Mouse (Mus musculus) intestine, postnatal 0 days (tissue): ENCODE measurements around the gene Gng8. TPM values are rescaled to one million over a fixed set of nuclear protein-coding genes. Genes with fewer than 3 reads are reported as not detected.

ENCODE experiments used
- ATAC-seq: fragments of 200-750 bp; cut with Nextera tagmentation; 2 replicates; pipeline ENCODE4 v1.8.0; 2017; ENCODE audit warnings: mild to moderate bottlenecking, moderate TSS enrichment, moderate library complexity
- H3K27ac ChIP-seq: fragments of 300-500 bp; sonication (generic); 2 replicates; pipeline ENCODE4 v1.5.1; 2014; ENCODE audit warnings: mild to moderate bottlenecking, low read depth, low read length, moderate library complexity
- H3K27me3 ChIP-seq: fragments of 300-500 bp; sonication (generic); replicated peaks from 2 replicates; pipeline ENCODE4 v1.6.1; 2014; ENCODE audit warnings: low read length, mixed read lengths; ENCODE audit not compliant: control insufficient read depth, insufficient read depth
- H3K36me3 ChIP-seq: fragments of 300-500 bp; sonication (generic); 2 replicates; pipeline ENCODE4 v1.6.1; 2014; ENCODE audit warnings: mild to moderate bottlenecking, moderate library complexity; ENCODE audit not compliant: control insufficient read depth, insufficient read depth
- H3K4me1 ChIP-seq: fragments of 300-500 bp; sonication (generic); replicated peaks from 2 replicates; pipeline ENCODE4 v1.6.1; 2014; ENCODE audit warnings: antibody characterized with exemption, low read length, mixed read lengths; ENCODE audit not compliant: control insufficient read depth, insufficient read depth
- H3K4me2 ChIP-seq: fragments of 300-500 bp; sonication (generic); replicated peaks from 2 replicates; pipeline ENCODE4 v1.6.1; 2014; ENCODE audit warnings: low read depth, mild to moderate bottlenecking, moderate library complexity
- H3K4me3 ChIP-seq: fragments of 300-500 bp; sonication (generic); 2 replicates; pipeline ENCODE4 v1.5.1; 2014; ENCODE audit warnings: low read depth, low read length
- H3K9ac ChIP-seq: fragments of 300-500 bp; sonication (generic); 2 replicates; pipeline ENCODE4 v1.6.1; 2014; ENCODE audit warnings: mild to moderate bottlenecking, low read depth, low read length
- H3K9me3 ChIP-seq: fragments of 300-500 bp; sonication (generic); 2 replicates; pipeline ENCODE4 v1.6.1; 2016; ENCODE audit warnings: mixed run types; ENCODE audit not compliant: control insufficient read depth
- CTCF ChIP-seq: sonication (generic); IDR thresholded peaks from 2 replicates; pipeline ENCODE4 v1.5.1; 2016; ENCODE audit warnings: low read depth, mild to moderate bottlenecking, control low read depth, antibody characterized with exemption, moderate library complexity
- WGBS: fragments of 180-500 bp; shearing (Covaris S2); extraction: QIAGEN DNeasy Blood & Tissue Kit; methylation state at CpG from one replicate; pipeline ENCODE4 v1.1.7; 2014; 5-methylcytosine and 5-hydroxymethylcytosine counted together
- polyA plus RNA-seq: library from polyadenylated mRNA; unstranded; fragments of >200 nt; fragmentation: Nextera tagmentation; extraction: Ambion mirVana; gene quantifications from 2 replicates; pipeline ENCODE4 v1.2.1, GENCODE M21; 2015

Gene Gng8
- polyA plus RNA-seq, 1 experiment from 2014 or later, result 4.7 TPM

DNA sequence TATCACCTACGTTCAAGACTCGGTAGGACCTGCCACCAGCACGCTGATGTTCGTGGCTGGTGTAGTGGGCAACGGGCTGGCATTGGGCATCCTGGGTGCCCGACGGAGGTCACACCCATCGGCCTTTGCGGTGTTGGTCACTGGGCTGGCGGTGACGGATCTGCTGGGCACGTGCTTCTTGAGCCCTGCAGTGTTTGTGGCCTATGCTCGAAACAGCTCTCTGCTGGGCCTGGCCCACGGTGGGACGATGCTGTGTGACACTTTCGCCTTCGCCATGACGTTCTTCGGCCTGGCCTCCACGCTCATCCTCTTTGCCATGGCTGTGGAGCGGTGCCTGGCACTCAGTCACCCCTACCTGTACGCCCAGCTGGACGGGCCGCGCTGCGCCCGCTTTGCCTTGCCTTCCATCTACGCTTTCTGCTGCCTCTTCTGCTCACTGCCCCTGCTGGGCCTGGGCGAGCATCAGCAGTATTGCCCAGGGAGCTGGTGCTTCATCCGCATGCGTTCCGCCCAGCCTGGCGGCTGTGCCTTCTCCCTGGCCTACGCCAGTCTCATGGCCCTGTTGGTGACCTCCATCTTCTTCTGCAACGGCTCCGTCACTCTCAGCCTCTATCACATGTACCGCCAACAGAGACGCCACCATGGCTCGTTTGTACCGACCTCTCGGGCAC is 15.4 kb downstream of the Gng8 start:
- Histone ChIP-seq H3K27me3 (no peaks in the 10 kb centered on the region), H3K4me2 (no peak overlapping the region; the same call in 1 of the 2 replicates), H3K4me3 (no peak overlapping the region), H3K27ac (no peak overlapping the region; the same call in 1 of the 2 replicates), H3K9ac (no peak overlapping the region), H3K9me3 (no peaks in the 10 kb centered on the region), H3K36me3 (no peaks in the 10 kb centered on the region), H3K4me1 (no peaks in the 10 kb centered on the region)
- no peak for ATAC-seq
- no peak for TF ChIP-seq CTCF
- 92% methylated on average over 41 of the region's 41 CpGs for WGBS

DNA sequence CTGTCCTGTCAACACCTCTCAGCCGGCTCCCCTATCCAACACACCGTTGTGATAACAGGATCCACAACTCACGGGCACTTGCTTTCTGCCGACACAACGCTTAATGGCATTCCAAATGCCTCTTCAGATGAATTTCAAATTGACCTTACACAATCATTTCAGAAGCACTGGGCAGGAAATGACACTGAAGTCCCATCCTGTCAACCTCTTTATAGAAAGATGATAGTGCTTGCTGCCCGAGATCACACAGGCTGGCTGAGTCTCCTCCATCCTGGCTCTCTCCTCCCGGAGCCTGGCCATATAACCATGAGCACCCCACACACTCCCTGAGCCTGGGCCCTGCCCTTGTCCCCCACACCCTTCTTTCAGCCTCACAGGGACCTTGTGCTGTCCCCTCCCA is 16.3 kb downstream of the Gng8 start:
- Histone ChIP-seq H3K4me2 (peak overlapping the region; percentile 21; the same call in 1 of the 2 replicates), H3K9ac (no peak overlapping the region), H3K27me3 (no peaks in the 10 kb centered on the region), H3K36me3 (no peaks in the 10 kb centered on the region), H3K4me3 (no peak overlapping the region), H3K27ac (no peak overlapping the region), H3K4me1 (no peaks in the 10 kb centered on the region), H3K9me3 (no peaks in the 10 kb centered on the region)
- TF ChIP-seq CTCF, result no peak
- 52% methylated on average over 7 of the region's 7 CpGs for WGBS
- no peak for ATAC-seq

DNA sequence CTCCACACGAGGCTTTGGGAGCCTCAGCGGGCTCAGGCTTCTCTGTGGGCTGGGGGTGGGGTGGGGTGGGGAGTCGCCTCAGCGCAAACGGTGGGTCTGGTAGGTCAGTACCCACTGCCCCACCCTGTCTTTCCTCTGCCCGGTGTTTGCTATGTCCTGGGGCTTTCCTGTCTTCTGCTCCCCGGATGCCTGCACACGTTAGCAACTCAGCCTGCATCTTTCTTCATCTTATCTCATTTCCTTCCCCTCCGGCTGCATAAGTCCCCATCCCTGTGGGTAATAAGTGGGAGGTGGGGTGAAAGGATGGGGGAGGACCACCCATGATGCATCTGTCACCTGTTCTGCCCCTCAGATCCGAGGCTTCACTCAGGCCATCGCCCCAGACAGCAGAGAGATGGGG is 16.8 kb downstream of the Gng8 start:
- H3K4me2 ChIP-seq, result peak overlapping the region; percentile 21; the same call in 1 of the 2 replicates
- ATAC-seq, result no peak
- no peaks in the 10 kb centered on the region for H3K27me3 ChIP-seq
- TF ChIP-seq CTCF, result no peak
- no peaks in the 10 kb centered on the region for H3K36me3 ChIP-seq
- H3K4me3 ChIP-seq, result no peak overlapping the region
- H3K9me3 ChIP-seq, result no peaks in the 10 kb centered on the region
- no peak overlapping the region for H3K27ac ChIP-seq
- H3K9ac ChIP-seq, result no peak overlapping the region
- H3K4me1 ChIP-seq, result no peaks in the 10 kb centered on the region
- WGBS, result 19% methylated on average over 11 of the region's 11 CpGs

- Histone ChIP-seq H3K27ac (no peak overlapping the region; the same call in 1 of the 2 replicates), H3K9me3 (no peaks in the 10 kb centered on the region), H3K4me2 (no peak overlapping the region), H3K4me1 (no peaks in the 10 kb centered on the region), H3K36me3 (no peaks in the 10 kb centered on the region), H3K4me3 (no peak overlapping the region), H3K9ac (no peak overlapping the region), H3K27me3 (no peaks in the 10 kb centered on the region)
- ATAC-seq, result no peak
- 57% methylated on average over 11 of the region's 11 CpGs for WGBS
- no peak for TF ChIP-seq CTCF
Observed at GRCm38 (mm10) chr7:16908859-16909258, 17.3 kb downstream of the Gng8 start.

- no peak for TF ChIP-seq CTCF
- no peak overlapping the region for H3K27ac ChIP-seq
- H3K4me2 ChIP-seq, result no peak overlapping the region
- WGBS, result 52% methylated on average over 10 of the region's 10 CpGs
- H3K9ac ChIP-seq, result no peak overlapping the region
- H3K27me3 ChIP-seq, result no peaks in the 10 kb centered on the region
- H3K9me3 ChIP-seq, result no peaks in the 10 kb centered on the region
- no peaks in the 10 kb centered on the region for H3K4me1 ChIP-seq
- H3K36me3 ChIP-seq, result peaks cover 8% of the 10 kb centered on the region; the same call in 1 of the 2 replicates
- no peak for ATAC-seq
- H3K4me3 ChIP-seq, result no peak overlapping the region
Observed at GRCm38 (mm10) chr7:16909909-16910308, 18.3 kb downstream of the Gng8 start.

DNA sequence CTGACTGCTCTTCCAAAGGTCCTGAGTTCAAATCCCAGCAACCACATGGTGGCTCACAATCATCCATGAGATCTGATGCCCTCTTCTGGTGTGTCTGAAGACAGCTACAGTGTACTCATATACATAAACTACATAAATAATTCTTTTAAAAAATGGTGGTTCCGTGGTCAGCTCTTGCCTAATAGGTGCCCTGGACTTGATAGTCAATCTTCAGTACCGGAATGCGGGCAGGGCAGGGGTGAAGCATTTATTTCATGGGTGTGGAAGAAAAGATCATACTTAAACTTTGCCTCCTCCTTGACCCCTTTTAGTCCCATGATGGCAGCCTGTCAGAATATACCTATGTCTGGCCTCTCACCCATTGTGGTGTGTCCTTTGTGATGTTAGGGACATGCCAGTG is 20.3 kb downstream of the Gng8 start:
- H3K4me2 ChIP-seq, result no peak overlapping the region
- no peak overlapping the region for H3K27ac ChIP-seq
- H3K4me3 ChIP-seq, result no peak overlapping the region
- H3K4me1 ChIP-seq, result no peaks in the 10 kb centered on the region
- peaks cover 26% of the 10 kb centered on the region for H3K36me3 ChIP-seq
- TF ChIP-seq CTCF, result no peak
- no peaks in the 10 kb centered on the region for H3K9me3 ChIP-seq
- no peaks in the 10 kb centered on the region for H3K27me3 ChIP-seq
- H3K9ac ChIP-seq, result no peak overlapping the region
- no peak for ATAC-seq
- 76% methylated on average over 3 of the region's 3 CpGs for WGBS
